Mouse (Mus musculus) intestine, postnatal 0 days (tissue): ENCODE measurements around the gene Ppard. TPM values are rescaled to one million over a fixed set of nuclear protein-coding genes. Genes with fewer than 3 reads are reported as not detected.
A peak's percentile ranks its signal among the peaks of the same experiment; 100 is the strongest.

ENCODE experiments used
- ATAC-seq: fragments of 200-750 bp; cut with Nextera tagmentation; 2 replicates; pipeline ENCODE4 v1.8.0; 2017; ENCODE audit warnings: mild to moderate bottlenecking, moderate TSS enrichment, moderate library complexity
- H3K27ac ChIP-seq: fragments of 300-500 bp; sonication (generic); 2 replicates; pipeline ENCODE4 v1.5.1; 2014; ENCODE audit warnings: mild to moderate bottlenecking, low read depth, low read length, moderate library complexity
- H3K27me3 ChIP-seq: fragments of 300-500 bp; sonication (generic); replicated peaks from 2 replicates; pipeline ENCODE4 v1.6.1; 2014; ENCODE audit warnings: low read length, mixed read lengths; ENCODE audit not compliant: control insufficient read depth, insufficient read depth
- H3K36me3 ChIP-seq: fragments of 300-500 bp; sonication (generic); 2 replicates; pipeline ENCODE4 v1.6.1; 2014; ENCODE audit warnings: mild to moderate bottlenecking, moderate library complexity; ENCODE audit not compliant: control insufficient read depth, insufficient read depth
- H3K4me1 ChIP-seq: fragments of 300-500 bp; sonication (generic); replicated peaks from 2 replicates; pipeline ENCODE4 v1.6.1; 2014; ENCODE audit warnings: antibody characterized with exemption, low read length, mixed read lengths; ENCODE audit not compliant: control insufficient read depth, insufficient read depth
- H3K4me2 ChIP-seq: fragments of 300-500 bp; sonication (generic); replicated peaks from 2 replicates; pipeline ENCODE4 v1.6.1; 2014; ENCODE audit warnings: low read depth, mild to moderate bottlenecking, moderate library complexity
- H3K4me3 ChIP-seq: fragments of 300-500 bp; sonication (generic); 2 replicates; pipeline ENCODE4 v1.5.1; 2014; ENCODE audit warnings: low read depth, low read length
- H3K9ac ChIP-seq: fragments of 300-500 bp; sonication (generic); 2 replicates; pipeline ENCODE4 v1.6.1; 2014; ENCODE audit warnings: mild to moderate bottlenecking, low read depth, low read length
- H3K9me3 ChIP-seq: fragments of 300-500 bp; sonication (generic); 2 replicates; pipeline ENCODE4 v1.6.1; 2016; ENCODE audit warnings: mixed run types; ENCODE audit not compliant: control insufficient read depth
- CTCF ChIP-seq: sonication (generic); IDR thresholded peaks from 2 replicates; pipeline ENCODE4 v1.5.1; 2016; ENCODE audit warnings: low read depth, mild to moderate bottlenecking, control low read depth, antibody characterized with exemption, moderate library complexity
- WGBS: fragments of 180-500 bp; shearing (Covaris S2); extraction: QIAGEN DNeasy Blood & Tissue Kit; methylation state at CpG from one replicate; pipeline ENCODE4 v1.1.7; 2014; 5-methylcytosine and 5-hydroxymethylcytosine counted together
- polyA plus RNA-seq: library from polyadenylated mRNA; unstranded; fragments of >200 nt; fragmentation: Nextera tagmentation; extraction: Ambion mirVana; gene quantifications from 2 replicates; pipeline ENCODE4 v1.2.1, GENCODE M21; 2015

Ppard gene
- polyA plus RNA-seq, 1 experiment from 2014 or later, result 1.7 TPM

- no peak for TF ChIP-seq CTCF
- H3K4me1 ChIP-seq, result peaks cover 3% of the 10 kb centered on the region; the same call in 1 of the 2 replicates
- no peak overlapping the region for H3K4me3 ChIP-seq
- H3K36me3 ChIP-seq, result peaks cover 23% of the 10 kb centered on the region
- H3K27ac ChIP-seq, result no peak overlapping the region
- 83% methylated on average over 6 of the region's 6 CpGs for WGBS
- no peak overlapping the region for H3K4me2 ChIP-seq
- no peak for ATAC-seq
- no peaks in the 10 kb centered on the region for H3K9me3 ChIP-seq
- no peaks in the 10 kb centered on the region for H3K27me3 ChIP-seq
- H3K9ac ChIP-seq, result no peak overlapping the region
Observed at GRCm38 (mm10) chr17:28237874-28238273, 5.4 kb downstream of the Ppard start.

DNA sequence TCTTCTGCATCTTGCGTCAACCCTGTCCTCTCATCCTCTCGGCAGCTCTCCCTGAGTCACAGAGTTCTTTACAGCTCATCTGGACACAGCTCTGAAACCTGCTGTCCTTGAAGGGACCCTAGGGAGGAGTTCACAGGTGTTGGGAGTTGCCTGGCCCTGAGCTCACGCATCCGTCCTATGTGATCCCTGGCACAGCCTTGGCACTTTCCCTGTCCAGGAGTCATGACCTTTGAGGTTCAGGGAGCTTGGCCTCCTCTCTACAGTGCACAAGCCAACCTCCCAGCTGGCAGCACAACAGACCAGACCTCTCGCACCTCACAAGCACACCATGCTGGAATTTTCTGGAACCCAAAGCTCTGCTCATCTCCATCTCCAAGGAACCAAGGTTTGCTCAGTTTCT, 8.3 kb downstream of the Ppard start:
- 93% methylated on average over 5 of the region's 5 CpGs for WGBS
- no peak for TF ChIP-seq CTCF
- no peak overlapping the region for H3K9ac ChIP-seq
- no peak overlapping the region for H3K27ac ChIP-seq
- 0 out of 2 replicates have a peak, but pooled peaks cover 7% of the 10 kb centered on the region for H3K4me1 ChIP-seq
- peaks cover 29% of the 10 kb centered on the region for H3K36me3 ChIP-seq
- no peak for ATAC-seq
- no peak overlapping the region for H3K4me3 ChIP-seq
- no peak overlapping the region for H3K4me2 ChIP-seq
- H3K27me3 ChIP-seq, result no peaks in the 10 kb centered on the region
- no peaks in the 10 kb centered on the region for H3K9me3 ChIP-seq

DNA sequence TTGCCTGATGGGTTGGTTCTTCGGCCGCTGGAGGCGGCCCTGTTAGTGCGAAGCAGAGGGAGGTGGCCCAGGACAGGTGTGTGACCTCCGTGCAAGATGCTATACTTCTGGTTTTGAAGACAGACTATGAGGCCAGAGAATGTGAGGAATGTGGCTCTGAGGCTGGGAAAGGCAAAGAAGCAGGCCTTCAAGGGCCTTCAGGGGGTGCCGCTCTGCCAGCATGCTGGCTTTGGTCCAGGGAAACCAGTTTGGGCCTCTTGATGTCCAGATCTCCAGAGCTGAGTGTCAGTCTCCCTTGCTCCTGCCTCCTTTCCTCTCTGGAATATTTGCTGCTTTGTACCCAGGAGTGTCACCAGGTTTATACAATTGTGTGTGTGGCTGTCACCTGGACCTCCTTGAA, 9.8 kb downstream of the Ppard start:
- 0 out of 2 replicates have a peak, but pooled peaks cover 4% of the 10 kb centered on the region for H3K4me1 ChIP-seq
- 84% methylated on average over 6 of the region's 6 CpGs for WGBS
- H3K36me3 ChIP-seq, result peaks cover 32% of the 10 kb centered on the region
- H3K27me3 ChIP-seq, result no peaks in the 10 kb centered on the region
- no peaks in the 10 kb centered on the region for H3K9me3 ChIP-seq
- no peak for ATAC-seq
- no peak overlapping the region for H3K4me3 ChIP-seq
- no peak overlapping the region for H3K9ac ChIP-seq
- no peak overlapping the region for H3K4me2 ChIP-seq
- no peak overlapping the region for H3K27ac ChIP-seq
- TF ChIP-seq CTCF, result no peak

GRCm38 (mm10) chr17:28244214-28244613, 11.7 kb downstream of the Ppard start:
- no peak overlapping the region for H3K4me3 ChIP-seq
- no peaks in the 10 kb centered on the region for H3K9me3 ChIP-seq
- no peaks in the 10 kb centered on the region for H3K27me3 ChIP-seq
- no peak for TF ChIP-seq CTCF
- no peak overlapping the region for H3K9ac ChIP-seq
- no peak overlapping the region for H3K4me2 ChIP-seq
- 86% methylated on average over 6 of the region's 6 CpGs for WGBS
- H3K27ac ChIP-seq, result no peak overlapping the region
- 0 out of 2 replicates have a peak, but pooled peaks cover 4% of the 10 kb centered on the region for H3K4me1 ChIP-seq
- ATAC-seq, result no peak
- peaks cover 29% of the 10 kb centered on the region for H3K36me3 ChIP-seq

- H3K27ac ChIP-seq, result no peak overlapping the region
Observed at GRCm38 (mm10) chr17:28244714-28245113, 12.2 kb downstream of the Ppard start.

GRCm38 (mm10) chr17:28246640-28247039, 14.1 kb downstream of the Ppard start:
- Histone ChIP-seq H3K36me3 (peaks cover 19% of the 10 kb centered on the region), H3K9ac (no peak overlapping the region), H3K9me3 (no peaks in the 10 kb centered on the region), H3K27me3 (no peaks in the 10 kb centered on the region), H3K4me3 (no peak overlapping the region), H3K4me2 (no peak overlapping the region), H3K4me1 (0 out of 2 replicates have a peak, but pooled peaks cover 4% of the 10 kb centered on the region), H3K27ac (no peak overlapping the region)
- 0 out of 2 replicates have a peak, but pooled peaks have one; percentile 11 for TF ChIP-seq CTCF
- 68% methylated on average over 11 of the region's 11 CpGs for WGBS
- ATAC-seq, result no peak

More at GRCm38 (mm10) chr17:28244714-28245113, 12.2 kb downstream of the Ppard start:
- TF ChIP-seq CTCF, result no peak
- Histone ChIP-seq H3K9me3 (no peaks in the 10 kb centered on the region), H3K4me3 (no peak overlapping the region), H3K4me2 (no peak overlapping the region), H3K4me1 (0 out of 2 replicates have a peak, but pooled peaks cover 4% of the 10 kb centered on the region), H3K9ac (no peak overlapping the region), H3K27me3 (no peaks in the 10 kb centered on the region), H3K36me3 (peaks cover 31% of the 10 kb centered on the region)
- ATAC-seq, result peak; percentile 13; the same call in 1 of the 2 replicates
- WGBS, result 42% methylated on average over 6 of the region's 6 CpGs
